Mouse (Mus musculus): ENCODE data around the gene Usp30. TPM values are rescaled to one million over a fixed set of nuclear protein-coding genes. Genes with fewer than 3 reads are reported as not detected.

Gene Usp30
- polyA plus RNA-seq, 1 experiment: 44.1 TPM

DNA sequence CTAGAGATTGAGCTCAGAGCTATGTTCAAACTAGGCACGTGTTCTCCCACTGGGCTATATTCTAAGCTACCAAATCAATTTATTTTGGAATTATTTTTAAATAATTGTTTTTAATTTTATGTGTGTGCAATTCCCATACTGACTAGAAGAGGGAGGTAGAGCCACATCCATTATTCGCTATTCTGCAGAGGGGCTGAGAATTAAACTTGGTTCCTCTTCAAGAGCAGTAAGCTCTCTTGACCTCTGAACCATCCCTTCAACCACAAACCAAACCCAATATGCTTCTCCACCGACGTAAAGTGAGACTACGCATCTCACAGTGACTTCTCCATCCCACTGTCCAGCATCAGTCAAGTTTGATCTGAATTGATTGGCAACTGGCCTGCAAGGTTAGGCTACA lies 18.1 kb upstream of the Usp30 start:
- no peak for DNase-seq
- Histone ChIP-seq H3K27me3 (ENCODE audit: control insufficient read depth, insufficient read depth, low read length) (no peaks in the 10 kb centered on the region), H3K4me3 (replicated peaks; ENCODE audit: insufficient read depth, low read depth, low read length) (no peak overlapping the region), H3K4me1 (ENCODE audit: control insufficient read depth, insufficient read depth, low read length) (no peaks in the 10 kb centered on the region), H3K27ac (ENCODE audit: insufficient read depth, low read length) (no peak overlapping the region)
- no peak for TF ChIP-seq CTCF (IDR thresholded peaks at IDR 0.05; ENCODE audit: borderline replicate concordance, insufficient read depth, low read depth, low read length)
- TF ChIP-seq POLR2A (IDR thresholded peaks at IDR 0.05; ENCODE audit: borderline replicate concordance, insufficient read depth, low read length): no peak
- WGBS: 82% methylated on average over 5 of the region's 5 CpGs

DNA sequence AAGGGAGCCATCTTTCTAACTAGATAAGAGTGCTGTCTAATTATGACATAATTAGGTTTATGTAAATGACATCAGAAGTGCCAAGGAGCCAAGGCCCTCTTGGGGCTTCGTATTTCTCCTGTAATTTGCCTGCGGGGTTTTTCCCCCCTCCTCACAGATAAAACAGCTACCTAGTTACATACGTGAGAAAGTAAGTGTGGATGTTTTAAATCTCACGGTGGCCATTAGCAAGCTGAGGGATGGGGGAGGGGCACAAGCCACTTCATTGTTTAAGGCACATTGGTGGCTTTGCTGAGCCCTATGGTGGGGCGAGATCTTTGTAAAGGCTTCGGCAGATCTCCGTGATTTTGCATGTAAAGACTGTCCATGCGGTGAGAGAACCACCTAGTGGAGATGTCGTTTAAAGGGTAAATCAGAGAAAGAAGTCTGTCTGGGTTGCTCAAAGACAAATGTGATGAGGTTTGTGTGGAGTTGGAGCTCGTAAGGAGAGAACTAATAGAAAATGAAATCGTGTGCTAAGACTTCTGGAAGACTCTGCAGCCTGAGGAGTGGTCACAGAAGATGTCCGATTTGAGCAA lies 16.4 kb upstream of the Usp30 start:
- TF ChIP-seq POLR2A (IDR thresholded peaks at IDR 0.05; ENCODE audit: borderline replicate concordance, insufficient read depth, low read length) (no peak), CTCF (IDR thresholded peaks at IDR 0.05; ENCODE audit: borderline replicate concordance, insufficient read depth, low read depth, low read length) (no peak)
- no peak for DNase-seq
- H3K4me1 ChIP-seq (ENCODE audit: control insufficient read depth, insufficient read depth, low read length): no peaks in the 10 kb centered on the region; the same call in 1 of the 2 replicates
- H3K4me3 ChIP-seq (replicated peaks; ENCODE audit: insufficient read depth, low read depth, low read length): no peak overlapping the region
- H3K27me3 ChIP-seq (ENCODE audit: control insufficient read depth, insufficient read depth, low read length): no peaks in the 10 kb centered on the region
- no peak overlapping the region for H3K27ac ChIP-seq (ENCODE audit: insufficient read depth, low read length)
- WGBS: 58% methylated on average over 12 of the region's 12 CpGs

DNA sequence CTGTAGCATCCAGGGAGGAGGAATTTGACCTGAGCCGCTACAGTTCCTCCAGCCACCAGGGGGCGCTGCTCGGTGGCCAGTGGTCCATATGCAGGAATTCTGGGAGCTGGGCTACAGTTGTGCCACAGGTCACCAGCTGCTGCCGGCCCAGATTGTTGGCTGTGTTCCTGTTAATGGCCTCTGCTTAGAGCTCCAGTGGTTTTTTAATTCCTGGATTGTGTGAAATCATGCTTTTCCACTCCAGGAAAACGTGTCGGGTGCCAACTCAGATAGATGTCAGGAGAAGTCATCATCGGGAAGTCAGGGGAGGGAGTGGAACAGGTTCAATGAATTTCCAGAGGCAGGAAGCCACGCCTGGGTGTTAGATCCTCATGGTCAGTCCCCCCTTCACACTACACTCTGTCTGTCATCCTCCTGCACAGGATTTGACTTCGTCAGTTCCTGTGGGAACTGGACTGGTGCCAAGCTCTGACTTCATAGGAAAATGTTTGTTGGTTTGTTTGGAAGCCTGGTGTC lies 13.0 kb upstream of the Usp30 start:
- WGBS: 9% methylated on average over 9 of the region's 9 CpGs
- peaks cover 7% of the 10 kb centered on the region for H3K4me1 ChIP-seq (ENCODE audit: control insufficient read depth, insufficient read depth, low read length)
- H3K4me3 ChIP-seq (replicated peaks; ENCODE audit: insufficient read depth, low read depth, low read length): peak overlapping the region; percentile 24
- H3K27ac ChIP-seq (ENCODE audit: insufficient read depth, low read length): no peak overlapping the region
- peak; percentile 78 for TF ChIP-seq CTCF (IDR thresholded peaks at IDR 0.05; ENCODE audit: borderline replicate concordance, insufficient read depth, low read depth, low read length)
- no peak for TF ChIP-seq POLR2A (IDR thresholded peaks at IDR 0.05; ENCODE audit: borderline replicate concordance, insufficient read depth, low read length)
- peak; percentile 59 to 75 for DNase-seq
- H3K27me3 ChIP-seq (ENCODE audit: control insufficient read depth, insufficient read depth, low read length): no peaks in the 10 kb centered on the region

DNA sequence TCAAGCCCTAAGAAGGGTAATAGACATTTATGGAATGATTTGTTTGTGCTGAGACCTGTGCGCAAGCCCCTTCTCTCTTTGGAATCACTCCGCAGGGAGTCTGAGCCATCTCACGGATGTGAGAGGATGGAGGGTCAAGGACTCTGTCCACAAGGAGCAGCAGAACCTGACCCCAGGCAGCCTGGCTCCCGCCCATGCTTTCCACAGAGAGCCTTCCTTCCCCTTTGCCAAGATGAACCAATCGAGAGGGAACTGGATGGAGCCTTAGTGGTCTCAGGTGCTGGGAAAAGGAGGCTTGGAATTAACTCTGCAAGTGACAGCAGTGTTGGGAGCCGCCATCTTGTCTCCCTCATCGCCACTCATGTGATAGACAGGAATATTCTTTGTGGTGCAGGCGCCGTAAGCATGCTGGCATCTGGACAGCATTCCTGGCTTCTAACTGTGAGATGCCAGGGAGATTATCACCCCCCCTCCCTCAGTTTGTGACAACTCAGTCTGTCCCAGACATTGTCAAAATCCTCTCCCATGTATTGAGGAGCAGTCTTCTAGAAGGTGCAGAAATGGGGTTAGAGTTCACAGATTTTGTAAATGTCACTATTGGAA lies 8.0 kb upstream of the Usp30 start:
- TF ChIP-seq POLR2A (IDR thresholded peaks at IDR 0.05; ENCODE audit: borderline replicate concordance, insufficient read depth, low read length) (no peak), CTCF (IDR thresholded peaks at IDR 0.05; ENCODE audit: borderline replicate concordance, insufficient read depth, low read depth, low read length) (no peak)
- Histone ChIP-seq H3K4me1 (ENCODE audit: control insufficient read depth, insufficient read depth, low read length) (peaks cover 8% of the 10 kb centered on the region), H3K27ac (ENCODE audit: insufficient read depth, low read length) (no peak overlapping the region), H3K27me3 (ENCODE audit: control insufficient read depth, insufficient read depth, low read length) (no peaks in the 10 kb centered on the region), H3K4me3 (replicated peaks; ENCODE audit: insufficient read depth, low read depth, low read length) (no peak overlapping the region)
- WGBS: 28% methylated on average over 9 of the region's 9 CpGs
- peak; percentile 37 to 46 for DNase-seq

DNA sequence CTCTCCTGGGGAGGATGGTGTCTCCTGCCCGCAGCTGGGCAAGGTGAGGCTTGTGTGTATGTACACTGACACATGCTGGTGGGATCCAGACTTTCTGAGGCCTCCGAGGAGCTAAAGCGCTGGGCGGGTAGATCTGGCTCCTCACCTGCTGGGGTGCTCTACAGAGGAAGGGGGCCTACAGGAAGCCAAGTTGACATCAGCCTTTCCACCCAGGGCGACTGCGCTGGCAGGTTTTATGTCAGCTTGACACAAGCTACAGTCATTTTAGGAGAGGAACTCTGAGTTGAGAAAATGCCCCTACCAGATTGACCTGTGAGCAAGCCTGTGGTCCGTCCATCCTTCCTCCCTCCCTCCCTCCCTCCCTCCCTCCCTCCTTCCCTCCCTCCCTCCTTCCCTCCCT lies 3.6 kb upstream of the Usp30 start:
- TF ChIP-seq POLR2A (IDR thresholded peaks at IDR 0.05; ENCODE audit: borderline replicate concordance, insufficient read depth, low read length) (no peak), CTCF (IDR thresholded peaks at IDR 0.05; ENCODE audit: borderline replicate concordance, insufficient read depth, low read depth, low read length) (no peak)
- WGBS: 61% methylated on average over 7 of the region's 7 CpGs
- H3K4me1 ChIP-seq (ENCODE audit: control insufficient read depth, insufficient read depth, low read length): peaks cover 8% of the 10 kb centered on the region; the same call in 1 of the 2 replicates

DNA sequence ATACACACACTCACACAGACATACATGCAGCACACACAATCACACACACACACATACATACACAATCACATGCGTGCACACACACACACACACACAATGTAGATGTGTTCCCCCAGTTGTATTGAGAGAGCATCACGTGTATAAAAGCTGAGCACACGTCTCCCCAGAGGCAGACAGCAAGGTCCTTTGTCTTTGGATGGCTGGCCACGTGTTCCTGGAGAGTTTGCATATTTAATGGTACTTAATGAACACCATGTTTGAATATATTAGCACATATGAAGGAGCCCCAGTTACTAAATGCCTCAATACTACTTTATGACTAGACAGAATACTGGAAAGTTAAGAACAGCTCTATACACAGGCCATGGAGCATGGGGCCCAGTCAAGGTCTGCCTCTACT lies 1.3 kb upstream of the Usp30 start:
- TF ChIP-seq CTCF (IDR thresholded peaks at IDR 0.05; ENCODE audit: borderline replicate concordance, insufficient read depth, low read depth, low read length): no peak
- TF ChIP-seq POLR2A (IDR thresholded peaks at IDR 0.05; ENCODE audit: borderline replicate concordance, insufficient read depth, low read length): no peak
- Histone ChIP-seq H3K27ac (ENCODE audit: insufficient read depth, low read length) (no peak overlapping the region), H3K4me3 (replicated peaks; ENCODE audit: insufficient read depth, low read depth, low read length) (no peak overlapping the region), H3K27me3 (ENCODE audit: control insufficient read depth, insufficient read depth, low read length) (no peaks in the 10 kb centered on the region), H3K4me1 (ENCODE audit: control insufficient read depth, insufficient read depth, low read length) (no peaks in the 10 kb centered on the region)
- DNase-seq: no peak
- 63% methylated on average over 4 of the region's 4 CpGs for WGBS

More for the DNA sequence above, 3.6 kb upstream of the Usp30 start:
- H3K27me3 ChIP-seq (ENCODE audit: control insufficient read depth, insufficient read depth, low read length): no peaks in the 10 kb centered on the region
- no peak overlapping the region for H3K4me3 ChIP-seq (replicated peaks; ENCODE audit: insufficient read depth, low read depth, low read length)
- H3K27ac ChIP-seq (ENCODE audit: insufficient read depth, low read length): no peak overlapping the region
- no peak for DNase-seq

DNA sequence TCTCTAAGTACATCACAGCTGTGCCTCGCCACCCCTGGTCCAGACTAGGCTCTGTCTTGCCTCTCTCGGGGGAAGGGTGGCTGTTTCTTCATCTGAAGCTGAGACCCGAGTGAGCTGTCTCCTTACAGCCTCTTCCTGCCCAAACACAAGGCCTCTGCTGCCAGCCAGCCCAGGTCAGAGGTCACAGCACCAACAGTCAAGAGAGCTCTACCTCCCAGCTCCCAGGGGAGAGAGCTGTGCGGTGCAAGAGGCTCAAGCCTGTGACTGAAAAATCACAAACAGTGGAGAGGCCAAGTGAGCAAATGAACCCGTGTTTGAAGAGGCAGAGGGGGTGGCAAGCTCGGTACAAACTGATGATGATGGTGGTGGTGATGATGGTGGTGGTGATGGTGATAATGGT lies 1.3 kb downstream of the Usp30 start:
- H3K4me1 ChIP-seq (ENCODE audit: control insufficient read depth, insufficient read depth, low read length): no peaks in the 10 kb centered on the region; the same call in 1 of the 2 replicates
- TF ChIP-seq POLR2A (IDR thresholded peaks at IDR 0.05; ENCODE audit: borderline replicate concordance, insufficient read depth, low read length) (no peak), CTCF (IDR thresholded peaks at IDR 0.05; ENCODE audit: borderline replicate concordance, insufficient read depth, low read depth, low read length) (no peak)
- H3K27me3 ChIP-seq (ENCODE audit: control insufficient read depth, insufficient read depth, low read length): no peaks in the 10 kb centered on the region
- no peak for DNase-seq
- no peak overlapping the region for H3K27ac ChIP-seq (ENCODE audit: insufficient read depth, low read length)
- 48% methylated on average over 6 of the region's 6 CpGs for WGBS
- H3K4me3 ChIP-seq (replicated peaks; ENCODE audit: insufficient read depth, low read depth, low read length): no peak overlapping the region

DNA sequence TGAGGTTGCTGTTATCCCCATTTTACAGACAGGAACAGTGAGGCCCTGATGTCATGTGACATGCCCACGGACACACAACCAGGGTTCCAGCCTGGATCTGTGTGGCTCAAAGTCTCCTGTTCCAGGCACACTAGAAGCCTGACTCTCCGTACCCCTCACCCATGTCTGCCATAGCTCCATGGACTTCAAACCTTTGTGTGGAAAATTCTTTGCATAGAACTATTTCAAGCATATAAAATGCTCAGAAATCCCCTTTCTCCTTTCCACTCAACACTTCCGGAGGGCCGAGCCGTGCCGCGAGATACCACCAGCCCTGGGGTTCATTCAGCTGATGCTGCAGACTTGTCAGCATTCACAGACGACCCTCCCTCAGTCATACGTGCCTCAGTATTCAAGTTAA lies 2.3 kb downstream of the Usp30 start:
- Histone ChIP-seq H3K4me3 (replicated peaks; ENCODE audit: insufficient read depth, low read depth, low read length) (no peak overlapping the region), H3K27me3 (ENCODE audit: control insufficient read depth, insufficient read depth, low read length) (no peaks in the 10 kb centered on the region), H3K27ac (ENCODE audit: insufficient read depth, low read length) (no peak overlapping the region), H3K4me1 (ENCODE audit: control insufficient read depth, insufficient read depth, low read length) (peaks cover 3% of the 10 kb centered on the region; the same call in 1 of the 2 replicates)
- WGBS: 82% methylated on average over 9 of the region's 9 CpGs
- TF ChIP-seq CTCF (IDR thresholded peaks at IDR 0.05; ENCODE audit: borderline replicate concordance, insufficient read depth, low read depth, low read length): no peak
- no peak for TF ChIP-seq POLR2A (IDR thresholded peaks at IDR 0.05; ENCODE audit: borderline replicate concordance, insufficient read depth, low read length)
- no peak for DNase-seq
